Mouse (Mus musculus): ENCODE results near the gene Fdx1. TPM values are rescaled to one million over a fixed set of nuclear protein-coding genes. Genes with fewer than 3 reads are reported as not detected.

Fdx1 gene
- polyA plus RNA-seq, 1 experiment from 2014 or later = 126 TPM

DNA sequence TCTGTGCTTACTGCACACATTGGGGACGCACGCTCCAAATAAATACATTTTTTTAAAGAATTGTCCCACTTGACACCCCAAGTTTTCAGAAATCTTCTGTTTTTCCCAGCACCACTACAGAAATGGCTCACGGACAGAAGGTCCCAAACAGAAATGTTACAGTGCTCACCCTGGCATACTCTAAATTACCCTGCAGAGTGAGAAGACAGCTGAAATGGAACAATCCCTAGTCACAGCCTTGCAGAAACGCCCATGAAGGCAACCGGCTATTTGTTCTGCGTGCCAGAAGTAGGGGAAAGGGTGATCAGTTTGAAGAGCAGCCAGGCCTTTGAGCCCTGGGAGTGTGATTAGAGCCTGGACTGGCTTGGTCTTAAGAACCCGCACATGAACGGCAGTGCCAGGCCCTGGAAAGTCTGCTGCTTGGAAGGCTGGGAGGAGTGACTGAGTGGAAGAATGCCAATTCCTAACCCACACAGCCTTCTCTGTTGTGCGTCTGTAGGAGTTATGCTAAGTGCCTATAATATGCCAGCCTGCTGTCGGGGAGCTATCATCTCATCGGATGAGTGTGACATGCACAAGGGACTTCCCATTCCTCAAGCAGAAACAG, 22.2 kb upstream of the Fdx1 start:
- H3K4me2 ChIP-seq (replicated peaks; ENCODE audit: low read depth) = no peak overlapping the region
- no peak overlapping the region for H3K27ac ChIP-seq (ENCODE audit: low read depth, low read length)
- H3K9ac ChIP-seq (ENCODE audit: low read depth, low read length) = no peak overlapping the region
- TF ChIP-seq CTCF (IDR thresholded peaks at IDR 0.05; ENCODE audit: low read depth) = no peak
- H3K36me3 ChIP-seq (ENCODE audit: control insufficient read depth, insufficient read depth) = no peaks in the 10 kb centered on the region
- no peaks in the 10 kb centered on the region for H3K9me3 ChIP-seq (ENCODE audit: control insufficient read depth)
- no peak for ATAC-seq
- H3K4me1 ChIP-seq (replicated peaks; ENCODE audit: control insufficient read depth, insufficient read depth, low read length) = no peaks in the 10 kb centered on the region
- no peak overlapping the region for H3K4me3 ChIP-seq (ENCODE audit: low read depth, low read length)
- H3K27me3 ChIP-seq (replicated peaks; ENCODE audit: control insufficient read depth, insufficient read depth, low read length) = no peaks in the 10 kb centered on the region; the same call in 1 of the 2 replicates
- WGBS = 82% methylated on average over 11 of the region's 11 CpGs

DNA sequence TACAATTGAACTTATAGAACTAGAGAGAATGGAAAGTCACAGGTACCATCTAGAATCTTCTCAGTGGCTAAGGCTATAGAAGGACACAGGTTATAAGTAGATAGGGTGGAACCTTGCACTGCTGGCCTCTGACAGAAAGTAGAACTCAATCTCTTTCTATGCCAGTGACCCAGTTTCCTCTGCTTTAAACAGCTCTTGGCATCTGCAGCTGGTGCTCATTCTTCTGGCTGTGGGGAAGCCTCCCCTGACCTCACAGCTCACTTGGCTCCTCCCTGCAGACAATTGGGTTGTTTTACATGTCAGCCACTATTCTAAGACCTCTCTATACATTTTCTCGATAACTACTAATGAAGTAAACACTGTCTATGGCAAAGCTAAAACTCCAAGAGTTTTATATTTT, 17.8 kb upstream of the Fdx1 start:
- WGBS = 74% methylated on average over 1 of the region's 1 CpGs
- Histone ChIP-seq H3K9ac (ENCODE audit: low read depth, low read length) (no peak overlapping the region), H3K4me1 (replicated peaks; ENCODE audit: control insufficient read depth, insufficient read depth, low read length) (no peaks in the 10 kb centered on the region), H3K27ac (ENCODE audit: low read depth, low read length) (no peak overlapping the region), H3K9me3 (ENCODE audit: control insufficient read depth) (no peaks in the 10 kb centered on the region), H3K4me2 (replicated peaks; ENCODE audit: low read depth) (no peak overlapping the region), H3K36me3 (ENCODE audit: control insufficient read depth, insufficient read depth) (no peaks in the 10 kb centered on the region), H3K4me3 (ENCODE audit: low read depth, low read length) (no peak overlapping the region), H3K27me3 (replicated peaks; ENCODE audit: control insufficient read depth, insufficient read depth, low read length) (peaks cover 9% of the 10 kb centered on the region)
- ATAC-seq = no peak
- TF ChIP-seq CTCF (IDR thresholded peaks at IDR 0.05; ENCODE audit: low read depth) = no peak

DNA sequence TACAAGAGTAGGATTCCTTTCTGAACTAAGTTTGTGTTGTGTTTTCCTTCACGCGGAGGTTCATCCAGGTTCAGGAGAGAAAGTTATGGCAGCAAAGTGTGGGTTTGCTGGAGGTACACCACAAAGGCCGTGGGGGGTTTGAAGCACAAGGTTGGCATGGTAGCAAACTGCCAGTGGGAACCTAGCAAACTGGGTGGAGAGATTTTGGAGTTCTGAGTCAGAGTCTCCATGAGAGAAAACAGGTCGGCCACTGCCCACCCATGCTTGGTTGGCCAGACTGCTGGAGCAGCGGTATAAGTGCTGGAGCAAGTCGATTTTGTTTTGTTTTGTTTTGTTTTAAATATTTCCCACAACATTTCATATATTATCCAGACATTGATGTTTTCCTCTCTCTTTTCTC, 15.9 kb upstream of the Fdx1 start:
- Histone ChIP-seq H3K9me3 (ENCODE audit: control insufficient read depth) (no peaks in the 10 kb centered on the region), H3K4me3 (ENCODE audit: low read depth, low read length) (no peak overlapping the region), H3K9ac (ENCODE audit: low read depth, low read length) (no peak overlapping the region), H3K36me3 (ENCODE audit: control insufficient read depth, insufficient read depth) (no peaks in the 10 kb centered on the region), H3K27ac (ENCODE audit: low read depth, low read length) (no peak overlapping the region), H3K4me1 (replicated peaks; ENCODE audit: control insufficient read depth, insufficient read depth, low read length) (no peaks in the 10 kb centered on the region), H3K4me2 (replicated peaks; ENCODE audit: low read depth) (no peak overlapping the region), H3K27me3 (replicated peaks; ENCODE audit: control insufficient read depth, insufficient read depth, low read length) (peaks cover 9% of the 10 kb centered on the region; the same call in 1 of the 2 replicates)
- TF ChIP-seq CTCF (IDR thresholded peaks at IDR 0.05; ENCODE audit: low read depth) = no peak
- 90% methylated on average over 6 of the region's 6 CpGs for WGBS
- no peak for ATAC-seq

GRCm38 (mm10) chr9:51978545-51979259, 15.3 kb upstream of the Fdx1 start:
- no peak for TF ChIP-seq CTCF (IDR thresholded peaks at IDR 0.05; ENCODE audit: low read depth)
- H3K27ac ChIP-seq (ENCODE audit: low read depth, low read length) = no peak overlapping the region
- no peak for ATAC-seq
- no peak overlapping the region for H3K9ac ChIP-seq (ENCODE audit: low read depth, low read length)
- 86% methylated on average over 6 of the region's 6 CpGs for WGBS
- H3K4me1 ChIP-seq (replicated peaks; ENCODE audit: control insufficient read depth, insufficient read depth, low read length) = no peaks in the 10 kb centered on the region
- no peaks in the 10 kb centered on the region for H3K9me3 ChIP-seq (ENCODE audit: control insufficient read depth)
- no peaks in the 10 kb centered on the region for H3K36me3 ChIP-seq (ENCODE audit: control insufficient read depth, insufficient read depth)
- H3K4me2 ChIP-seq (replicated peaks; ENCODE audit: low read depth) = no peak overlapping the region
- H3K4me3 ChIP-seq (ENCODE audit: low read depth, low read length) = no peak overlapping the region
- H3K27me3 ChIP-seq (replicated peaks; ENCODE audit: control insufficient read depth, insufficient read depth, low read length) = peaks cover 9% of the 10 kb centered on the region; the same call in 1 of the 2 replicates

DNA sequence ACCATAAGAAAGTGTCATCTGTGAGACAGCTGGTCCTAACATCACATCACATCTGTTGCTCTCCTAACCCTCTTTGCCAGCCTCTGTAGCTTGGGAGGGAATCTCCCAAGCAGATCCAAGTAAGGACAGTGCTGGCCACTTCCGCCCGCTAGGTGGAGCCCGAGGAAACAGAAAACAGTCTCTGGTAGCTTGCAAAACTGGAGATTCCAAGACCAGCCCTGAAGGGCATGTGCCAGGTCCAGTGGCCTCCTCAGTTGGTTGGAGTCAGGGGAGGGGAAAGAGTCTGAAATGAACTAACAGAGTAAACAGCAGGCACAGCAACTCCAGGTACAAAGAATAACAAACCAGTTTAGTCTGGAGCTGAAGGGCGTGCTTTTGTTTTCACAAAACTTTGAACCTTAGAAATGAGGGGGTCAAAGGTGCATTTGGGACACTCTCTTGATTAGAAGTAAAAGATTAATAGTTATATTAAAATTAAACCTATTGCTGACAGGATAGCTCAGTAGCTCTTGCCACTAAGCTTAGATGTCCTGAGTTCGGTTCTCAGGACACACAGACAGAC, 14.2 kb upstream of the Fdx1 start:
- no peak overlapping the region for H3K27ac ChIP-seq (ENCODE audit: low read depth, low read length)
- H3K36me3 ChIP-seq (ENCODE audit: control insufficient read depth, insufficient read depth) = no peaks in the 10 kb centered on the region
- H3K4me2 ChIP-seq (replicated peaks; ENCODE audit: low read depth) = no peak overlapping the region
- H3K9me3 ChIP-seq (ENCODE audit: control insufficient read depth) = no peaks in the 10 kb centered on the region
- H3K27me3 ChIP-seq (replicated peaks; ENCODE audit: control insufficient read depth, insufficient read depth, low read length) = peaks cover 16% of the 10 kb centered on the region; the same call in 1 of the 2 replicates
- no peaks in the 10 kb centered on the region for H3K4me1 ChIP-seq (replicated peaks; ENCODE audit: control insufficient read depth, insufficient read depth, low read length)
- H3K9ac ChIP-seq (ENCODE audit: low read depth, low read length) = no peak overlapping the region
- 38% methylated on average over 5 of the region's 5 CpGs for WGBS
- no peak overlapping the region for H3K4me3 ChIP-seq (ENCODE audit: low read depth, low read length)
- ATAC-seq = peak; percentile 78
- peak; percentile 88 for TF ChIP-seq CTCF (IDR thresholded peaks at IDR 0.05; ENCODE audit: low read depth)

GRCm38 (mm10) chr9:51974871-51975270, 11.5 kb upstream of the Fdx1 start:
- Histone ChIP-seq H3K27ac (ENCODE audit: low read depth, low read length) (no peak overlapping the region), H3K4me1 (replicated peaks; ENCODE audit: control insufficient read depth, insufficient read depth, low read length) (no peaks in the 10 kb centered on the region), H3K4me2 (replicated peaks; ENCODE audit: low read depth) (no peak overlapping the region), H3K9ac (ENCODE audit: low read depth, low read length) (no peak overlapping the region), H3K36me3 (ENCODE audit: control insufficient read depth, insufficient read depth) (no peaks in the 10 kb centered on the region), H3K9me3 (ENCODE audit: control insufficient read depth) (no peaks in the 10 kb centered on the region), H3K27me3 (replicated peaks; ENCODE audit: control insufficient read depth, insufficient read depth, low read length) (peaks cover 16% of the 10 kb centered on the region; the same call in 1 of the 2 replicates), H3K4me3 (ENCODE audit: low read depth, low read length) (no peak overlapping the region)
- ATAC-seq = no peak
- 65% methylated on average over 4 of the region's 4 CpGs for WGBS
- no peak for TF ChIP-seq CTCF (IDR thresholded peaks at IDR 0.05; ENCODE audit: low read depth)
